Mouse (Mus musculus): Measurements from ENCODE around the gene Hoxb9.
A peak's percentile ranks its signal among the peaks of the same experiment; 100 is the strongest.

DNA sequence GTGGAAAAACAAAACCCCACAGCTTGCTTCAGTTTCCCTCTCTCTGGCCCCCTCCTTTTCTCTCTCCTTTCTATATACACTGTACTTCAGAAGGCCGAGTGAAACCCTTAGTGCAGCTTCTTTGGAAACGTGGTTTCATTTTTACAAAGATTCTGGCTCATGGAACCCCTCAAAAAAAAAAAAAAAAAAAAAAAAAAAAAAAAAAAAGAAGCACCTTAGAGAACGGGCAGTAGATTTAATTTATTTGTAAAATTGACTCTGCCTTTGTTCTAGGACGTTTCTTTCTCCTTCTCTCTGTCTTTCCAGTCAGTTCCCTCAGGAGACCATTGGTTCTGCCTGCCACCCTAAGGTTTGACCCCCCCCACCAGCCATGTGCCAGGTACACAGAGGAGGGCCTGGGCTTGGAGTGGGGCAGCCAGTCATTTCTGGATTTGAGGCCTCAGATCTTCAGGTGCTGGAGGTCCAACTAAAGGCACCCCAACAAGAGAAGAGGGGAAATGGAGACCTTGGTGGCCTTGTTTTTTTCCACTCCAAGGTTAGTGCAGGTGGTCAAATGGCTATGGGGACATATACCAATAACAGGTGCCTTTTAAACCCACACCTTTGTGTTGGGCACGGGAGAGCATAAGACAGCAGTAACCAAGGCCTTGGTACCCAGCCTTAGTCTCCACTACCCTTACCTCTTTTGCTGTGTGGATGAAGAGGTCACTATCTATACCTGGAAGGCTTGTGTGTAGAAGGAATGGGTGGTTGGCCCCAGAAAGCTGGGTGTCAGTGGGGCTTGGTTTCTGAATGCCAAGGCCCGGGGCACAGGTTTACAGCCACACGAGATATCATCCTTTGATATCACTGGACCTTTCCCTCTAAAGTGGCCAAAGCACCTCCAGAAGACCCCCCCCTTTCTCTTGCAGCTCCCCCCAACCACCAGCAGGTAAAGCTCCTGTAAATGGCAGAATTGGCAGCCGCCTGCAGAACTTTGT lies 9.4 kb downstream of the Hoxb9 start:
- TF ChIP-seq EP300 (IDR thresholded peaks at IDR 0.05; ENCODE audit: low read length) (peak; percentile 44; the same call in 1 of the 2 replicates), ZC3H11A (IDR thresholded peaks at IDR 0.05; ENCODE audit: low read depth, low read length) (no peak), MAZ (IDR thresholded peaks at IDR 0.05; ENCODE audit: low read depth, low read length) (no peak; the same call in 1 of the 2 replicates)
